ENCODE assay signal across 8 mouse cellular contexts in the genomic region with DNA sequence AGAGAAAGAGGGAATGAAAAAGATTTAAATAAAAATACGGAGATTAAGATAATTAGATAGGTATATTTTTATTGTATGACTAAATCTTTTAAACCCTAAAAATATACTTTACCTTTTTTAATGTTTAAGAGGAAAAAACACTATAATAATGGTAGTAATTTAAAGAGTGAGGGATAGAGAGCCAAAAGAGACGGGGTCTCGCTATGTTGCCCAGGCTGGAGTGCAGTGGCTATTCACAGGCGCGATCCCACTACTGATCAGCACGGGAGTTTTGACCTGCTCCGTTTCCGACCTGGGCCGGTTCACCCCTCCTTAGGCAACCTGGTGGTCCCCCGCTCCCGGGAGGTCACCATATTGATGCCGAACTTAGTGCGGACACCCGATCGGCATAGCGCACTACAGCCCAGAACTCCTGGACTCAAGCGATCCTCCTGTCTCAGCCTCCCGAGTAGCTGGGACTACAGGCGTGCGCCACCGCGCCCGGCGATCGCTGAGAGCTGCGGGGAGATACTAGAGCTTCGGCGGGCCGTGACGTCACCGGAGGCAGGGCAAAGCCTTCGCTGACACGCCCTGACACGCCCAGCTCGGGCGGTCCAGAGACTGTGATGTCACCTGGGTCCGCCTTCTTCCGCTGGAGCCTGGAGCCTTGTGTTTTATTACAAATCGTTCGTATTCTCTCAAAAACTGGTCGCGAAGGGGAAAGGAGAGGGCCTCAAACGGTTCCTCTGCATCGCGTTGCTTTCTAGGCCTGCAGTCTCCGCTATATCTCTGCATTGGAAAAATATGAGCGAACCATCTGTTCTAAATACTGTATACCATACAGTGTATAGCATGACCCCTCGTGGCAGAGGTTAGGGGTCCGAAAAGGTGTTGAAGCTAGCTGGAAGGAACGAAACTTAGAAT. TPM values are rescaled to one million over a fixed set of nuclear protein-coding genes. Genes with fewer than 3 reads are reported as not detected.
DNase-seq lines count a peak whose midpoint lies in the region; ATAC-seq and TF ChIP-seq lines count a peak whose summit lies in the region.
"Not testable (repeated sequence)": the region's sequence is repeated elsewhere in the genome, so short reads cannot be mapped to it uniquely, and the experiment has no call there.

No protein-coding gene starts in this region.

- not testable (repeated sequence) for TF ChIP-seq EP300 in ES-Bruce4 (IDR thresholded peaks at IDR 0.05; ENCODE audit: insufficient read depth, low read depth, low read length)

- not testable (repeated sequence) for H3K27me3 ChIP-seq in ES-Bruce4 (ENCODE audit: control insufficient read depth, insufficient read depth, low read length, poor library complexity, severe bottlenecking); forebrain, embryonic 14.5 days (replicated peaks; ENCODE audit: control insufficient read depth, insufficient read depth, low read length); neural tube, embryonic 15.5 days (replicated peaks)

- peak overlapping the region; percentile 91 for H3K9ac ChIP-seq in ES-Bruce4 (ENCODE audit: low read depth, poor library complexity, severe bottlenecking)
- H3K9ac ChIP-seq in forebrain, embryonic 14.5 days (ENCODE audit: low read length) = peak overlapping the region; percentile 46
- H3K9ac ChIP-seq in neural tube, embryonic 15.5 days (replicated peaks) = peak overlapping the region; percentile 64

- intact Hi-C loops in heart, postnatal 14 days (cut with DNase I) = not testable (repeated sequence)

- ATAC-seq in cerebellum, adult (ENCODE audit: insufficient number of reproducible peaks, low FRiP score, low TSS enrichment) = peak; percentile 95
- ATAC-seq in forebrain, embryonic 14.5 days = peak; percentile 95
- ATAC-seq in neural tube, embryonic 15.5 days (ENCODE audit: low FRiP score) = peak; percentile 96

- not testable (repeated sequence) for H3K4me1 ChIP-seq in ES-Bruce4 (ENCODE audit: control insufficient read depth, insufficient read depth, low read length); forebrain, embryonic 14.5 days (ENCODE audit: control insufficient read depth, insufficient read depth, low read length)
- H3K4me1 ChIP-seq in neural tube, embryonic 15.5 days = peaks cover 26% of the 10 kb centered on the region

- H3K27ac ChIP-seq in ES-Bruce4 (ENCODE audit: insufficient read depth, low read length) = peak overlapping the region; percentile 95
- peak overlapping the region; percentile 16 for H3K27ac ChIP-seq in forebrain, embryonic 14.5 days (ENCODE audit: low read depth, low read length)
- H3K27ac ChIP-seq in neural tube, embryonic 15.5 days (replicated peaks) = peak overlapping the region; percentile 90

- not testable (repeated sequence) for H3K36me3 ChIP-seq in ES-Bruce4 (ENCODE audit: control insufficient read depth, insufficient read depth, low read length, poor library complexity, severe bottlenecking); forebrain, embryonic 14.5 days (ENCODE audit: control insufficient read depth, insufficient read depth, low read length); neural tube, embryonic 15.5 days

- WGBS in forebrain, embryonic 14.5 days = under 1% methylated on average over 38 of the region's 50 CpGs
- WGBS in neural tube, embryonic 15.5 days = under 1% methylated on average over 42 of the region's 50 CpGs

- H3K4me3 ChIP-seq in ES-Bruce4 (ENCODE audit: low read depth, low read length) = peak overlapping the region; percentile 97
- peak overlapping the region; percentile 29 for H3K4me3 ChIP-seq in forebrain, embryonic 14.5 days (ENCODE audit: low read depth, low read length)
- H3K4me3 ChIP-seq in neural tube, embryonic 15.5 days (replicated peaks) = peak overlapping the region; percentile 58

- not testable (repeated sequence) for H3K9me3 ChIP-seq in ES-Bruce4 (replicated peaks; ENCODE audit: control insufficient read depth, insufficient read depth, low read length, poor library complexity, severe bottlenecking); forebrain, embryonic 14.5 days (replicated peaks; ENCODE audit: control insufficient read depth, low read length); neural tube, embryonic 15.5 days (replicated peaks)

- peak overlapping the region; percentile 45 for H3K4me2 ChIP-seq in forebrain, embryonic 14.5 days (ENCODE audit: low read length)
- peak overlapping the region; percentile 62 for H3K4me2 ChIP-seq in neural tube, embryonic 15.5 days

- TF ChIP-seq POLR2A in ES-Bruce4 (IDR thresholded peaks at IDR 0.05; ENCODE audit: insufficient read depth, low read length) = peak; percentile 74

- not testable (repeated sequence) for TF ChIP-seq CTCF in ES-Bruce4 (IDR thresholded peaks at IDR 0.05; ENCODE audit: low read depth, low read length)

- peak; percentile 98 for DNase-seq in forebrain, embryonic 14.5 days (ENCODE audit: low spot score)
- peak; percentile 99 to 100 for DNase-seq in heart, postnatal 14 days
- DNase-seq in layer of hippocampus, adult 11-12 months (ENCODE audit: low spot score) = peak; percentile 98
- peak; percentile 98 for DNase-seq in lung, adult 18-20 months
- DNase-seq in testis, postnatal 14 days (ENCODE audit: low spot score) = peak; percentile 95

RNA-seq across cellular contexts. Expression of a gene that starts 4.3 kb away (rescaled TPM):
- 75.0 and 79.1 TPM in 2 replicates for polyA plus RNA-seq in ES-Bruce4 (2011; ENCODE audit: insufficient read depth, insufficient read length, low read depth, missing spikeins)
- polyA plus RNA-seq in forebrain, embryonic 14.5 days (2014; fragmentation: Nextera tagmentation; extraction: Ambion mirVana) = 67.4 and 80.0 TPM in 2 replicates
- 10 to 100 TPM; 26.1 to 28.5 TPM for total RNA-seq in heart, postnatal 14 days (2021)
- 89.8 and 91.1 TPM in 2 replicates for polyA plus RNA-seq in neural tube, embryonic 15.5 days (2015; fragmentation: Nextera tagmentation; extraction: Ambion mirVana)

RNA-seq across cellular contexts. Expression of a gene that starts 10.7 kb away (rescaled TPM):
- polyA plus RNA-seq in ES-Bruce4 (2011; ENCODE audit: insufficient read depth, insufficient read length, low read depth, missing spikeins) = 78.0 and 86.6 TPM in 2 replicates
- 33.8 and 34.5 TPM in 2 replicates for polyA plus RNA-seq in forebrain, embryonic 14.5 days (2014; fragmentation: Nextera tagmentation; extraction: Ambion mirVana)
- total RNA-seq in heart, postnatal 14 days (2021) = 10 to 100 TPM; 51.8 to 57.0 TPM
- polyA plus RNA-seq in neural tube, embryonic 15.5 days (2015; fragmentation: Nextera tagmentation; extraction: Ambion mirVana) = 28.3 and 33.5 TPM in 2 replicates

RNA-seq across cellular contexts. Expression of a gene that starts 11.0 kb away (rescaled TPM):
- polyA plus RNA-seq in ES-Bruce4 (2011; ENCODE audit: insufficient read depth, insufficient read length, low read depth, missing spikeins) = not detected in 2 replicates
- 0.83 and 1.3 TPM in 2 replicates for polyA plus RNA-seq in forebrain, embryonic 14.5 days (2014; fragmentation: Nextera tagmentation; extraction: Ambion mirVana)
- 1 to 10 TPM in 1 of 2 experiments, not detected in 1; 1.1 TPM for total RNA-seq in heart, postnatal 14 days (2021)
- polyA plus RNA-seq in neural tube, embryonic 15.5 days (2015; fragmentation: Nextera tagmentation; extraction: Ambion mirVana) = 0.82 and 0.87 TPM in 2 replicates

Comparison
In these comparisons a context has a peak if more than half of its experiments do, and no peak if none do; other contexts are left out.
1. Peak in every context shown above with its lines: DNase-seq, ATAC-seq, H3K4me3 ChIP-seq and H3K27ac ChIP-seq.
2. H3K27ac ChIP-seq: peak in every context shown above with its lines; median percentile 95 in ES-Bruce4; 90 in neural tube, embryonic 15.5 days; 16 in forebrain, embryonic 14.5 days.
3. H3K4me3 ChIP-seq: peak in every context shown above with its lines; median percentile 97 in ES-Bruce4; 58 in neural tube, embryonic 15.5 days; 29 in forebrain, embryonic 14.5 days.